In the genomic region with DNA sequence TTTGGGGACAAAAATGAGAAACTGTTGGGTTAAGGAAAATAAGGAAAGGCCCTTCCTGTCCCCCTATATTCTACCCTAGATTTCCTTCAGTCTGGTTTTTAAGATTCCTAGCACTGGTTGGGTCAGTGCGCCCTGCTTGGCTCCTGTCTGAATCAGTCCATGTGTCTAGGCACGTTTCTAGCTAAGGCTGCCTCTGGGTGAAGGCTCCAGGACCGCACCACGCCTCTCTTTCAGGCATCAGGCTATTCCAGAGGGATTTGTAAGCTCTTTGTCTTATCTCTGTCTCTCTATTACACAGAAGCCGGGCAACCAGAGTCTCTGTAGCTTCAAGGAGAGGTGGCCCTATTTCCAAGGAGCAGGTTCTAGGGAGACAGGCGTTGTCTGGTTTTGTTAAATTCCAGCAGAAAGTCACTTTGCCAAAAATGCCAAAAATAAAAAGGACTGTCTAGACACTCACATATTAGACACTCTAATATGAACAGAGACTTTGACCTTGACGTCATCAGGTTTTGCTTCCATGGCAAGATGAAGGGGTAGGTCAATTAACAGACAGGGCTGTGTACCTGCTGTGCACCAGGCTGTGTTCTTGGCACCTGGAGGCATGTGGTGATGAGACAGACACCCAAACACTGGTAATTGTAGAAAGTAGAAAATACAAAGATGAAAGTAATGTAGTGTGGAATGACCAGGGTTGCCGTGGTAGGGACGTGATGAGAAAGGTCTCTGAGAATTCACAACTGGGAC, we compare ENCODE assay signal across 11 mouse cellular contexts. TPM values are rescaled to one million over a fixed set of nuclear protein-coding genes. Genes with fewer than 3 reads are reported as not detected.
DNase-seq lines count a peak whose midpoint lies in the region; ATAC-seq lines count a peak whose summit lies in the region.
"Had no signal": no experiment of that assay in that cellular context is flagged by ENCODE, and none has a peak within 500 bp of the region (broad histone marks: within the 10 kb centered on the region; RNA-seq: fewer than 3 reads in every experiment).

No protein-coding gene starts in this region.

- peaks cover 9% of the 10 kb centered on the region for H3K4me1 ChIP-seq in limb, embryonic 13.5 days
- no peaks in the 10 kb centered on the region for H3K4me1 ChIP-seq in limb, embryonic 10.5 days
- H3K4me1 ChIP-seq in heart, embryonic 15.5 days (replicated peaks), result peaks cover 35% of the 10 kb centered on the region
- H3K4me1 ChIP-seq in intestine, embryonic 16.5 days (ENCODE audit: control insufficient read depth, insufficient read depth, low read length), result peaks cover 3% of the 10 kb centered on the region; the same call in 1 of the 2 replicates

- no peak overlapping the region for H3K9ac ChIP-seq in limb, embryonic 13.5 days
- no peak overlapping the region for H3K9ac ChIP-seq in heart, embryonic 15.5 days
- no peak overlapping the region for H3K9ac ChIP-seq in intestine, embryonic 16.5 days (ENCODE audit: low read depth, low read length)
- H3K9ac ChIP-seq: lung, embryonic 14.5 days had no signal

- DNase-seq in cerebellum, adult 11-12 months, result peak; percentile 45
- DNase-seq in cerebellum, postnatal 4 days (ENCODE audit: low spot score in 2 of 2), result no peak
- no peak for DNase-seq in limb, embryonic 10.5 days (ENCODE audit: low spot score)
- peak; percentile 38 to 60 for DNase-seq in cerebellum, postnatal 10 days
- no peak for DNase-seq in adrenal gland, postnatal 25 days
- DNase-seq: B cell, adult 2 months; retina, postnatal 1 day had no signal

- WGBS in limb, embryonic 13.5 days, result 88% methylated on average over 9 of the region's 9 CpGs
- 89% methylated on average over 9 of the region's 9 CpGs for WGBS in limb, embryonic 10.5 days
- 58% methylated on average over 9 of the region's 9 CpGs for WGBS in heart, embryonic 15.5 days
- WGBS in intestine, embryonic 16.5 days, result 75% methylated on average over 9 of the region's 9 CpGs

- H3K9me3 ChIP-seq in limb, embryonic 13.5 days, result no peaks in the 10 kb centered on the region
- no peaks in the 10 kb centered on the region for H3K9me3 ChIP-seq in limb, embryonic 10.5 days (replicated peaks)
- H3K9me3 ChIP-seq in heart, embryonic 15.5 days (replicated peaks), result no peaks in the 10 kb centered on the region
- no peaks in the 10 kb centered on the region for H3K9me3 ChIP-seq in intestine, embryonic 16.5 days (ENCODE audit: control insufficient read depth, low read length)

- H3K27ac ChIP-seq in limb, embryonic 13.5 days, result peak overlapping the region; percentile 28; the same call in 1 of the 2 replicates
- no peak overlapping the region for H3K27ac ChIP-seq in limb, embryonic 10.5 days
- H3K27ac ChIP-seq in heart, embryonic 15.5 days, result peak overlapping the region; percentile 31; the same call in 1 of the 2 replicates
- no peak overlapping the region for H3K27ac ChIP-seq in intestine, embryonic 16.5 days (ENCODE audit: low read length)

- no peak for ATAC-seq in limb, embryonic 13.5 days (ENCODE audit: low FRiP score, low read depth)
- no peak for ATAC-seq in heart, embryonic 15.5 days (replicated peaks; ENCODE audit: insufficient number of reproducible peaks, insufficient read depth, low FRiP score, low read depth)
- ATAC-seq in intestine, embryonic 16.5 days, result no peak

- no peak overlapping the region for H3K4me2 ChIP-seq in limb, embryonic 13.5 days (replicated peaks)
- H3K4me2 ChIP-seq in heart, embryonic 15.5 days, result no peak overlapping the region
- H3K4me2 ChIP-seq in intestine, embryonic 16.5 days (ENCODE audit: low read depth, low read length), result no peak overlapping the region
- H3K4me2 ChIP-seq: lung, embryonic 14.5 days had no signal

- no peaks in the 10 kb centered on the region for H3K27me3 ChIP-seq in limb, embryonic 13.5 days
- no peaks in the 10 kb centered on the region for H3K27me3 ChIP-seq in limb, embryonic 10.5 days (ENCODE audit: low read depth, poor library complexity, severe bottlenecking)
- H3K27me3 ChIP-seq in heart, embryonic 15.5 days, result no peaks in the 10 kb centered on the region
- no peaks in the 10 kb centered on the region for H3K27me3 ChIP-seq in intestine, embryonic 16.5 days (replicated peaks; ENCODE audit: control insufficient read depth, insufficient read depth, low read length)

- H3K36me3 ChIP-seq in limb, embryonic 13.5 days, result no peaks in the 10 kb centered on the region
- H3K36me3 ChIP-seq in limb, embryonic 10.5 days, result no peaks in the 10 kb centered on the region
- no peaks in the 10 kb centered on the region for H3K36me3 ChIP-seq in heart, embryonic 15.5 days
- H3K36me3 ChIP-seq in intestine, embryonic 16.5 days (ENCODE audit: control insufficient read depth, insufficient read depth, low read length), result no peaks in the 10 kb centered on the region

- no peak overlapping the region for H3K4me3 ChIP-seq in limb, embryonic 13.5 days
- no peak overlapping the region for H3K4me3 ChIP-seq in limb, embryonic 10.5 days
- H3K4me3 ChIP-seq in heart, embryonic 15.5 days, result no peak overlapping the region
- H3K4me3 ChIP-seq in intestine, embryonic 16.5 days (ENCODE audit: low read length), result no peak overlapping the region

RNA-seq across cellular contexts. Expression of a gene that starts 56.5 kb away (rescaled TPM):
- 71.9 and 77.0 TPM in 2 replicates for polyA plus RNA-seq in limb, embryonic 13.5 days (2015; fragmentation: Nextera tagmentation; extraction: Ambion mirVana)
- 126 and 128 TPM in 2 replicates for polyA plus RNA-seq in limb, embryonic 10.5 days (2016; fragmentation: Nextera tagmentation; extraction: Ambion mirVana)
- polyA plus RNA-seq in heart, embryonic 15.5 days (2015; fragmentation: Nextera tagmentation; extraction: Ambion mirVana), result 51.2 and 58.7 TPM in 2 replicates
- 155 and 177 TPM in 2 replicates for polyA plus RNA-seq in intestine, embryonic 16.5 days (2015; fragmentation: Nextera tagmentation; extraction: Ambion mirVana)
- 570 and 647 TPM in 2 replicates for total RNA-seq in adrenal gland, postnatal 25 days (2021)

Comparison
In these comparisons a context has a peak if more than half of its experiments do, and no peak if none do; other contexts are left out.
1. DNase-seq: peak in cerebellum, adult 11-12 months (single experiment) and cerebellum, postnatal 10 days (2 of 2); none in cerebellum, postnatal 4 days (0 of 2), limb, embryonic 10.5 days (single experiment) and adrenal gland, postnatal 25 days (single experiment).
2. H3K27ac ChIP-seq: peak in limb, embryonic 13.5 days (single experiment) and heart, embryonic 15.5 days (single experiment); none in limb, embryonic 10.5 days (single experiment) and intestine, embryonic 16.5 days (single experiment).